Mouse (Mus musculus) hindbrain, embryonic 11.5 days (tissue): Measurements from ENCODE around the gene Rims3. TPM values are rescaled to one million over a fixed set of nuclear protein-coding genes. Genes with fewer than 3 reads are reported as not detected.

Experiments
- ATAC-seq: fragments of 200-750 bp; cut with Nextera tagmentation; 2 replicates; pipeline ENCODE4 v1.8.0; 2017; ENCODE audit warnings: mild to moderate bottlenecking, moderate TSS enrichment, moderate library complexity; ENCODE audit not compliant: low FRiP score
- DNase-seq: peaks from one replicate; pipeline ENCODE4 v3.0.0-alpha.2; 2015; ENCODE audit warnings: low spot score
- H3K27ac ChIP-seq: fragments of 300-500 bp; sonication (generic); 2 replicates; pipeline ENCODE4 v1.5.1; 2014; ENCODE audit warnings: mild to moderate bottlenecking, low read depth, low read length
- H3K27me3 ChIP-seq: fragments of 300-500 bp; sonication (generic); 2 replicates; pipeline ENCODE4 v1.6.1; 2014; ENCODE audit warnings: mild to moderate bottlenecking, low read length, moderate library complexity, mixed read lengths; ENCODE audit not compliant: control insufficient read depth, insufficient read depth
- H3K36me3 ChIP-seq: fragments of 300-500 bp; sonication (generic); 2 replicates; pipeline ENCODE4 v1.6.1; 2014; ENCODE audit warnings: mild to moderate bottlenecking, low read length, moderate library complexity, mixed read lengths; ENCODE audit not compliant: control insufficient read depth, insufficient read depth
- H3K4me1 ChIP-seq: fragments of 300-500 bp; sonication (generic); replicated peaks from 2 replicates; pipeline ENCODE4 v1.6.1; 2014; ENCODE audit warnings: low read length, mixed read lengths; ENCODE audit not compliant: control insufficient read depth, insufficient read depth
- H3K4me2 ChIP-seq: fragments of 300-500 bp; sonication (generic); replicated peaks from 2 replicates; pipeline ENCODE4 v1.6.1; 2014; ENCODE audit warnings: mild to moderate bottlenecking, low read depth, low read length
- H3K4me3 ChIP-seq: fragments of 300-500 bp; sonication (generic); 2 replicates; pipeline ENCODE4 v1.5.1; 2014; ENCODE audit warnings: low read depth, low read length
- H3K9ac ChIP-seq: fragments of 300-500 bp; sonication (generic); 2 replicates; pipeline ENCODE4 v1.6.1; 2014; ENCODE audit warnings: low read depth, low read length
- H3K9me3 ChIP-seq: fragments of 300-500 bp; sonication (generic); 2 replicates; pipeline ENCODE4 v1.6.1; 2016; ENCODE audit warnings: low read length; ENCODE audit not compliant: control insufficient read depth
- WGBS: fragments of 180-500 bp; shearing (Covaris S2); extraction: QIAGEN DNeasy Blood & Tissue Kit; methylation state at CpG from one replicate; pipeline ENCODE4 v1.1.7; 2014; 5-methylcytosine and 5-hydroxymethylcytosine counted together
- polyA plus RNA-seq: library from polyadenylated mRNA; unstranded; fragments of >200 nt; fragmentation: Nextera tagmentation; extraction: Ambion mirVana; gene quantifications from 2 replicates; pipeline ENCODE4 v1.2.1, GENCODE M21; 2014

Rims3 gene
- polyA plus RNA-seq, 1 experiment from 2014 or later, result 3.6 TPM

DNA sequence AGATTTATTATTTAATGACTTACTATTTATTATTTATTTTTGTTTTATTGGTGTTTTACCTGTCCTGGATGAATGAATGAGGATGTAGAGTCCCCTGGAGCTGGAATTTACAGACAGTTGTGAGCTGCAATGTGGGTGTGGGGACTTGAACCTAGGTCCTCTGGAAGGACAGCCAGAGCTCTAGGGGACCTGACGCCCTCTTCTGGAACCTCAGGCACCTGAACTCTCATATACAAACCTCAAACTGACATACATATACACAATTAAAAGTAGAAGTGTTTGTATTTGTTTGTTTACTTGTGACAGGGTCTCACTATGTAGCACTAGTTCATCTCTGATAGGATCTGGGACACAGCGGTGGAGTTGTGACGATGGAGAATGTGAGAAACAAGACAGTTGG lies 13.3 kb upstream of the Rims3 start:
- WGBS, result 89% methylated on average over 3 of the region's 3 CpGs
- Histone ChIP-seq H3K27me3 (no peaks in the 10 kb centered on the region), H3K9ac (no peak overlapping the region), H3K4me3 (no peak overlapping the region), H3K4me2 (no peak overlapping the region), H3K9me3 (no peaks in the 10 kb centered on the region), H3K4me1 (no peaks in the 10 kb centered on the region), H3K27ac (no peak overlapping the region), H3K36me3 (no peaks in the 10 kb centered on the region)
- ATAC-seq (no peak), DNase-seq (no peak)

DNA sequence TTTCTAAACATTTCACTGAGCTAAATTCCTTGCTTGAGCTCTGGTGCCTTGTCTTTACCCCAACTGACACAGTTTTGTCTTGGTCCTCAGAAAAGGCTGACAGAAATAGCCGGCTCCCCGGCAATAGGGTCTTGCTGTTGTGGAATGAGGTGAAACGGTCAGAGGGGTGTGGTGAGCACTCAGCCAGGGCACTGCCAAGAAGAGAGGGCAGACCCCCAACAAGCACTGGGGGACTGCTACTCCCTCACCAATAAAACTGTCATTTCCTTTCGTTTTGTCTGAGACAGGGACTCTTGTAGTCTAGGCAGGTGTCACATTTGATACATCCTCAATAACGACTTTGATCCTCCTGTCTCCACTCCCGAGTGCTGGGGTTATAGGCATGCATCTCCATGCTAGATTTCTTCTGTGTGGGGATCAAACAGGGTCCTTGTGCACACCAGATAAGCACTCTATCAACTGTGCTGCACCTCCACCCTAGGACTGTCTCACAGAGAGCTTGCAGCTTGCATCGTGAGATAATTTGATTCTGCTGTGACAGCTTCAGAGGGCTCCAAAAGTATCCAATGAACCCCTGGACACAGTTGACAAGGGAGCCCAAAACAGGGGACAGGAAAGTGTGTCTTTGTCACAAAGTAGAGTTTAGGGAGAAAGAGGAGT lies 10.1 kb upstream of the Rims3 start:
- Histone ChIP-seq H3K27ac (no peak overlapping the region), H3K4me3 (no peak overlapping the region), H3K36me3 (no peaks in the 10 kb centered on the region), H3K27me3 (no peaks in the 10 kb centered on the region), H3K9ac (no peak overlapping the region), H3K9me3 (no peaks in the 10 kb centered on the region), H3K4me2 (no peak overlapping the region), H3K4me1 (no peaks in the 10 kb centered on the region)
- WGBS, result 61% methylated on average over 7 of the region's 7 CpGs
- DNase-seq, result no peak
- ATAC-seq, result no peak

DNA sequence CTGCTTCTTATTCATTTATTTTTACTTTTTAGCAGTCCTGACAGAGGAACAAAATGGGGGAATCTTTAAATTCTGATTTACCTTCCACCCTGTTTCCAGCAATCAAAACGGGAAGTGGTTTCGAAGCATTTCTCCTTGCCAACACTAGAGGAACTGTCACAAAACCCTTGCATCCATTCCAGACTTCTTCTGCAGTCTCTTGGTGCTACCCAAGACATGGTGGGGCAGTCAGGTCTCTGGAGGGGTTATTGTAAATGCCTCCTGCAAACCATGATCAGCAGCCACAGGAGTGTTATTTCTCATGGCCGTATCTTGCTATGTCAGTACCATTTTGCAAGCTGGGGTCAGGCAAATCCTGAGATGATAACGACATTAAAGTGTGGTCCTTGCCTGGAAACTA lies 9.5 kb upstream of the Rims3 start:
- H3K9ac ChIP-seq, result no peak overlapping the region
- H3K4me1 ChIP-seq, result no peaks in the 10 kb centered on the region
- no peaks in the 10 kb centered on the region for H3K9me3 ChIP-seq
- no peak overlapping the region for H3K4me2 ChIP-seq
- no peaks in the 10 kb centered on the region for H3K27me3 ChIP-seq
- H3K4me3 ChIP-seq, result no peak overlapping the region
- 78% methylated on average over 4 of the region's 4 CpGs for WGBS
- H3K27ac ChIP-seq, result no peak overlapping the region
- ATAC-seq (no peak), DNase-seq (no peak)
- H3K36me3 ChIP-seq, result no peaks in the 10 kb centered on the region

DNA sequence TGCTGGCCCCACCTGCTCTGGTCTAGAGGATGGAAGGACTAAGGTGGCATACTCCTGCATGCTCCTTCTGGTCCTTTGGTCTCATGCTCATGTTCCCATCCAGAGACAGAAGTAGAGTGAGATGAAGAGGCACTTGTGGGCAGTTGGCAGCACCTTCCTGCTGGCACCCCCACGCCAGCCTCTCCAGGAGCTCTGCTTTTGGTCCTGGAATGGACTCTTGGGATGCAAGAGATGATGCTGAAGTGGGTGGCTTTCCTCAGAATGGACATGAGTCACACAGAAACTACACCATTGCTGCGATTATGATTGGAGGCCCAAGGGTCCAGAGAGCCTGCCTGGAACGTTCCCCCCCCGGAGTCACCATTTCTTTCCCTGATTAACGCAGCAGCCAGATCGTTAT lies 5.7 kb upstream of the Rims3 start:
- H3K27ac ChIP-seq, result no peak overlapping the region
- H3K9me3 ChIP-seq, result no peaks in the 10 kb centered on the region
- no peaks in the 10 kb centered on the region for H3K36me3 ChIP-seq
- H3K27me3 ChIP-seq, result no peaks in the 10 kb centered on the region; the same call in 1 of the 2 replicates
- no peaks in the 10 kb centered on the region for H3K4me1 ChIP-seq
- H3K4me3 ChIP-seq, result no peak overlapping the region
- ATAC-seq (no peak), DNase-seq (no peak)
- no peak overlapping the region for H3K9ac ChIP-seq
- no peak overlapping the region for H3K4me2 ChIP-seq
- WGBS, result 85% methylated on average over 6 of the region's 6 CpGs

DNA sequence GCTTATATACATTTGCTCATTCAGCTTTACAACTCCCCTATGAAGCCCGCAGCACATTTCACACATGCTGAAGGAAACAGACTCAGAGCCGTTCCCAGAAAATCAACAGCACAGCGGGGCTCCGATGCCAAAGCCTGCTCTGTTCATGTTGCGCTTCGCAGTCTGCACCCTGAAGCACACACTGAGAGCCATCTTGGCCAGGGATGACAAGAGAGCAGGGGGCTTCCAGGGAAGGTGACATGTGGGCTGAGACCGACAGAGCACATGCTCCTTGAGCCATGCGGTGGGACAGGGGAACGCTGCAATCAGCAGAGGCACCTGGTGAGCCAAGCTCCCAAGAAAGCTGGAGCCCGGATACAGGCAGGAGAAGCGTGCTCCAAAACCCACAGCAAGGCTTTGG lies 5.2 kb upstream of the Rims3 start:
- WGBS, result 68% methylated on average over 11 of the region's 11 CpGs
- H3K9me3 ChIP-seq, result no peaks in the 10 kb centered on the region
- no peaks in the 10 kb centered on the region for H3K4me1 ChIP-seq
- H3K36me3 ChIP-seq, result no peaks in the 10 kb centered on the region
- no peak overlapping the region for H3K27ac ChIP-seq
- no peak overlapping the region for H3K9ac ChIP-seq
- DNase-seq (no peak), ATAC-seq (no peak)
- H3K4me3 ChIP-seq, result no peak overlapping the region
- H3K4me2 ChIP-seq, result no peak overlapping the region
- H3K27me3 ChIP-seq, result no peaks in the 10 kb centered on the region; the same call in 1 of the 2 replicates

DNA sequence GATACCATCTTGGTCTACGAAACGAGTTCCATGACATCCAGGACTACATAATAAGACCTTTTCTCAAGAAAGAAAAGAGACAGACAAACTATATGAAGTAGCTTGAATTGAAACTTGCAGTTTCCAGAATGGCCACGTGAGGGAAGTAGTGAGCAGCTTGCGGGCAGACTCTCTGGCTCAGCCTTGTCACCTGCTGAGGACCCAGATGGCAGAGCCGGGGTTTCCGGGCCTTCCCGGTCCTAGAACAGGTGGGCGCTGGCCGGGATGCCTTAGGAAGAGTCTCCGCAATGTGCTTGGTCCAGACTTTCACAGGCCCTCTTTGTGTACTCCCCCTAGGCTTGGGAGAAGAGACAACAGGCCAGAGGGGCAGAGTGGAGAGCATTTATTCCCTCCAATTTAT lies 3.7 kb upstream of the Rims3 start:
- ATAC-seq, result no peak
- H3K4me3 ChIP-seq, result no peak overlapping the region
- no peak overlapping the region for H3K4me2 ChIP-seq
- H3K27me3 ChIP-seq, result peaks cover 4% of the 10 kb centered on the region
- 4% methylated on average over 10 of the region's 10 CpGs for WGBS
- no peaks in the 10 kb centered on the region for H3K36me3 ChIP-seq
- peak; percentile 85 for DNase-seq
- H3K27ac ChIP-seq, result no peak overlapping the region
- H3K9ac ChIP-seq, result no peak overlapping the region
- H3K4me1 ChIP-seq, result peaks cover 5% of the 10 kb centered on the region
- no peaks in the 10 kb centered on the region for H3K9me3 ChIP-seq

DNA sequence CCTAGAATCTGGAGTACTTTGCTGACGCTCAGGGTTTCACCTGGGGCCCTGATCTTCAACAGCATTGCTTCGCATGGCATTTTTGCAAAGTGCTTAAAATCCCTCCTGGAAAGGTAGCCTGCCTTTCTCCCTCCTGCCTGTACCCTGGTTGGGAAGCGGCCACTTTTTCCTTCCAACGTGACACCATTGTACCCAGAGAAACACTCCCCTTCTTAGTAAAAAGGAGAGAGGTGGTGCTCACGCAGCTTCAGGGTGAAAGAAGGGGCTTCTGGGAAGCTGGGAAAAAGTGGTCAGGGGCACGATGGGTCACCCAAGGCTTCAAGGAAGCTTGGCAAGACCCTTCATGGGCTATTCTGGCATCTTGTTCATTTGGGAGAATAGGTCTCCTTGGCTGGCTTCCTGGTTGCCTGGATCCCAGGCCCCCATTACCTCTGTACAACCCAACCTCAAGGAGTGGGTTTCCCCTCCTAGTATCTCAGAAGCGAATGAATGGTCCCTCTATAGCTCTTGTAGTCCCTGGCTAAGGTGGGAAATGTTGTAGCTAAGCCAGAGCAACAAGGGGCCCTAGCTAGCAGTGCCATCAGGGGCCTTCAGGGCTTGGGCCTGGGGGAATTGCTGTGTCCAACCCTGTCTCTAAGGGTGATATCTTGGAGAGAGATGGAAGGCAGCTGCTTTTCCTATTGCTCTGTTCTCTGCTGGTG lies 894 bp downstream of the Rims3 start:
- H3K4me2 ChIP-seq, result peak overlapping the region; percentile 87
- ATAC-seq, result no peak
- no peak overlapping the region for H3K27ac ChIP-seq
- no peaks in the 10 kb centered on the region for H3K36me3 ChIP-seq
- 22% methylated on average over 7 of the region's 7 CpGs for WGBS
- H3K9ac ChIP-seq, result peak overlapping the region; percentile 74
- H3K4me3 ChIP-seq, result peak overlapping the region; percentile 72
- H3K27me3 ChIP-seq, result peaks cover 4% of the 10 kb centered on the region
- H3K9me3 ChIP-seq, result no peaks in the 10 kb centered on the region
- peaks cover 9% of the 10 kb centered on the region for H3K4me1 ChIP-seq
- DNase-seq, result peak; percentile 15

DNA sequence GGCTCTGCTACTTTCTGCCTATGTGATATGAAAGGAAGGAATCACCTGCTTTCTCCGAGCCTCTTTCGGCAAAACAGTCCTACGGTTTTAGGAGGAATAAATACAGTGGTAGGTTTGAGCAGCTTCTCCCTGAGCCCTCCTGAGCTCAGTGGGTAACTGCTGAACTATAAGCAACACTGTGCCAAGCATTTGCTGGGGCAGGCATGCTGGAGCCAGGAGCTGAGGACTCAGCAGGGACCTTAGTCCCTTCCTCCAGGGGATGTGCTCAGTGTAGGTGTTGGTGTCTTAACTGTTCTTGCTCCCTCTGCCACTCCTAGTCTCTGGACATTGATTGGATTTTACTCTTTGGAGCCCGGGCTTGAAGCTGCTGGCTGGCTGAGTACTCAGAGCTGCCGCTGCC lies 1.8 kb downstream of the Rims3 start:
- 43% methylated on average over 5 of the region's 5 CpGs for WGBS
- H3K9me3 ChIP-seq, result no peaks in the 10 kb centered on the region
- no peak overlapping the region for H3K9ac ChIP-seq
- no peaks in the 10 kb centered on the region for H3K36me3 ChIP-seq
- DNase-seq, result no peak
- H3K27ac ChIP-seq, result no peak overlapping the region
- no peak overlapping the region for H3K4me2 ChIP-seq
- H3K4me1 ChIP-seq, result peaks cover 9% of the 10 kb centered on the region
- H3K4me3 ChIP-seq, result no peak overlapping the region
- ATAC-seq, result no peak; the same call in none of the 2 replicates
- peaks cover 4% of the 10 kb centered on the region for H3K27me3 ChIP-seq

DNA sequence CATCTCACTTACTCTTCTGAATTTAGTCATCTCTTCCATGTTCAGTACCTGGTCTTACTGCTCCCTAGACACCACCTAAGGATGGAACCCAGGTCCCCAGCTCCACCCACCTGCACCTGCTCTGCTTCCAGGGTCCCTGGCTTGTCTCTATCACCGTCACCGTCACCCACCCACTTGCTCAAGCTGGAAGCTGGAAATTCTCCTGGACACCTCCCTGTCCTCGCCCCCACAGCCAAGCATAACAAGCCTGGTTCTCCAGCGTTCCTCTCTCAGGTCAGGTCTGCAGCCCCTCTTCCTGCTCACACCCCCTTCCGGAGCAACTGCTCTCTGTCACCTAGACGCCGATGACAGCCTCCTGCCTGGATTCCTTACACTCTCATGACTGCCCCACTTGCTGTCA lies 5.2 kb downstream of the Rims3 start:
- Histone ChIP-seq H3K4me1 (peaks cover 9% of the 10 kb centered on the region), H3K4me2 (no peak overlapping the region), H3K9ac (no peak overlapping the region), H3K9me3 (no peaks in the 10 kb centered on the region), H3K4me3 (no peak overlapping the region), H3K36me3 (no peaks in the 10 kb centered on the region), H3K27me3 (peaks cover 4% of the 10 kb centered on the region; the same call in 1 of the 2 replicates), H3K27ac (no peak overlapping the region)
- WGBS, result 82% methylated on average over 7 of the region's 7 CpGs
- no peak for DNase-seq
- no peak for ATAC-seq
